Mouse (Mus musculus) hindbrain, embryonic 15.5 days (tissue): ENCODE results near the gene Sik3. TPM values are rescaled to one million over a fixed set of nuclear protein-coding genes. Genes with fewer than 3 reads are reported as not detected.

Experiments
- ATAC-seq: fragments of 200-750 bp; cut with Nextera tagmentation; 2 replicates; pipeline ENCODE4 v1.8.0; 2017; ENCODE audit warnings: low read depth, moderate number of reproducible peaks, moderate TSS enrichment; ENCODE audit not compliant: low FRiP score
- H3K27ac ChIP-seq: fragments of 300-500 bp; sonication (generic); replicated peaks from 2 replicates; pipeline ENCODE4 v1.5.1; 2015; ENCODE audit warnings: mild to moderate bottlenecking, inconsistent platforms
- H3K27me3 ChIP-seq: fragments of 300-500 bp; sonication (generic); 2 replicates; pipeline ENCODE4 v1.6.1; 2015; ENCODE audit warnings: control low read depth, inconsistent platforms
- H3K36me3 ChIP-seq: fragments of 300-500 bp; sonication (generic); 2 replicates; pipeline ENCODE4 v1.6.1; 2015; ENCODE audit warnings: control low read depth, inconsistent platforms
- H3K4me1 ChIP-seq: fragments of 300-500 bp; sonication (generic); replicated peaks from 2 replicates; pipeline ENCODE4 v1.6.1; 2015; ENCODE audit warnings: control low read depth, inconsistent platforms
- H3K4me2 ChIP-seq: fragments of 300-500 bp; sonication (generic); 2 replicates; pipeline ENCODE4 v1.6.1; 2015; ENCODE audit warnings: moderate library complexity, mild to moderate bottlenecking, inconsistent platforms
- H3K4me3 ChIP-seq: fragments of 300-500 bp; sonication (generic); 2 replicates; pipeline ENCODE4 v1.5.1; 2015; ENCODE audit warnings: mild to moderate bottlenecking, inconsistent platforms
- H3K9ac ChIP-seq: fragments of 300-500 bp; sonication (generic); 2 replicates; pipeline ENCODE4 v1.6.1; 2015; ENCODE audit warnings: inconsistent platforms
- H3K9me3 ChIP-seq: fragments of 300-500 bp; sonication (generic); 2 replicates; pipeline ENCODE4 v1.6.1; 2016; ENCODE audit warnings: control low read depth, inconsistent platforms
- WGBS: fragments of 180-500 bp; shearing (Covaris S2); methylation state at CpG from one replicate; pipeline ENCODE4 v1.1.7; 2015; 5-methylcytosine and 5-hydroxymethylcytosine counted together
- polyA plus RNA-seq: library from polyadenylated mRNA; unstranded; fragments of >200 nt; fragmentation: Nextera tagmentation; extraction: Ambion mirVana; gene quantifications from 2 replicates; pipeline ENCODE4 v1.2.1, GENCODE M21; 2015

Sik3 gene
- polyA plus RNA-seq, 1 experiment from 2014 or later, result 12.6 TPM

DNA sequence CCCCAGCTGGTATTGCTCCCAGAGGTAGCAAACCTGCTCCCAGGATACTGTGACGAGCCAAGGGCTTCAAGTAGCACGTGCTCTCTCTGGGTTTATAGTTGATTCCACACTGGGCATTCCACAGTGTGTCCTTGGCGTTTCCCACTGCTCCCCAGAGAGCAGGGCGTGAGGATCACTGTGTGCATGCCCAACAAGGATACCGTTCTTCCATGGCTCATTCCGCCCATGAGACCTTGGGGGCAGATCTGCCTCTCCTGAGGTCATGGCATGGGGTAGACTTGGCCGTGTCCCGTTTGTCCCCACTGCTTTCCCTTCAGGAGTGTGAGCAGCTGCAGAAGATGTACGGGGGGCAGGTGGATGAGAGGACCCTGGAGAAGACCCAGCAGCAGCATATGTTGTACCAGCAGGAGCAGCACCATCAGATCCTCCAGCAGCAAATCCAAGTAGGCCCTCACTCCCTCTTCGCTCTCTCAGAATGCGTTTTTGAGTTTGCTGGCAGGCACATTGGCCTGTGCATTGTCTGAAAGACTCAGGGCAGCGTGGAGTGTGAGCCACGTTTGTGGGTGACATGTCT, 195.9 kb downstream of the Sik3 start:
- no peaks in the 10 kb centered on the region for H3K27me3 ChIP-seq
- no peak overlapping the region for H3K9ac ChIP-seq
- no peak overlapping the region for H3K27ac ChIP-seq
- no peaks in the 10 kb centered on the region for H3K4me1 ChIP-seq
- ATAC-seq, result no peak
- no peaks in the 10 kb centered on the region for H3K9me3 ChIP-seq
- 82% methylated on average over 13 of the region's 13 CpGs for WGBS
- H3K4me3 ChIP-seq, result no peak overlapping the region
- no peak overlapping the region for H3K4me2 ChIP-seq
- H3K36me3 ChIP-seq, result peaks cover 42% of the 10 kb centered on the region

- H3K9me3 ChIP-seq, result no peaks in the 10 kb centered on the region
- H3K27ac ChIP-seq, result no peak overlapping the region
- WGBS, result 95% methylated on average over 12 of the region's 12 CpGs
- H3K27me3 ChIP-seq, result no peaks in the 10 kb centered on the region
- H3K9ac ChIP-seq, result no peak overlapping the region
- no peak overlapping the region for H3K4me2 ChIP-seq
- H3K4me3 ChIP-seq, result no peak overlapping the region
- peaks cover 32% of the 10 kb centered on the region for H3K36me3 ChIP-seq
- no peaks in the 10 kb centered on the region for H3K4me1 ChIP-seq
- no peak for ATAC-seq
Measured at GRCm38 (mm10) chr9:46210473-46210872, 197.9 kb downstream of the Sik3 start.

GRCm38 (mm10) chr9:46214276-46214675, 201.7 kb downstream of the Sik3 start:
- Histone ChIP-seq H3K4me2 (no peak overlapping the region), H3K36me3 (peaks cover 17% of the 10 kb centered on the region), H3K9ac (no peak overlapping the region), H3K27me3 (no peaks in the 10 kb centered on the region), H3K4me3 (no peak overlapping the region), H3K27ac (no peak overlapping the region), H3K9me3 (no peaks in the 10 kb centered on the region), H3K4me1 (no peaks in the 10 kb centered on the region)
- ATAC-seq, result no peak
- WGBS, result 88% methylated on average over 4 of the region's 4 CpGs

- H3K27ac ChIP-seq, result no peak overlapping the region
- H3K4me3 ChIP-seq, result no peak overlapping the region
- H3K4me2 ChIP-seq, result no peak overlapping the region
- peaks cover 13% of the 10 kb centered on the region for H3K36me3 ChIP-seq
- WGBS, result 94% methylated on average over 10 of the region's 10 CpGs
- ATAC-seq, result no peak
- H3K9ac ChIP-seq, result no peak overlapping the region
- no peaks in the 10 kb centered on the region for H3K4me1 ChIP-seq
- no peaks in the 10 kb centered on the region for H3K27me3 ChIP-seq
- H3K9me3 ChIP-seq, result no peaks in the 10 kb centered on the region
Measured at GRCm38 (mm10) chr9:46214946-46215337, 202.3 kb downstream of the Sik3 start.

DNA sequence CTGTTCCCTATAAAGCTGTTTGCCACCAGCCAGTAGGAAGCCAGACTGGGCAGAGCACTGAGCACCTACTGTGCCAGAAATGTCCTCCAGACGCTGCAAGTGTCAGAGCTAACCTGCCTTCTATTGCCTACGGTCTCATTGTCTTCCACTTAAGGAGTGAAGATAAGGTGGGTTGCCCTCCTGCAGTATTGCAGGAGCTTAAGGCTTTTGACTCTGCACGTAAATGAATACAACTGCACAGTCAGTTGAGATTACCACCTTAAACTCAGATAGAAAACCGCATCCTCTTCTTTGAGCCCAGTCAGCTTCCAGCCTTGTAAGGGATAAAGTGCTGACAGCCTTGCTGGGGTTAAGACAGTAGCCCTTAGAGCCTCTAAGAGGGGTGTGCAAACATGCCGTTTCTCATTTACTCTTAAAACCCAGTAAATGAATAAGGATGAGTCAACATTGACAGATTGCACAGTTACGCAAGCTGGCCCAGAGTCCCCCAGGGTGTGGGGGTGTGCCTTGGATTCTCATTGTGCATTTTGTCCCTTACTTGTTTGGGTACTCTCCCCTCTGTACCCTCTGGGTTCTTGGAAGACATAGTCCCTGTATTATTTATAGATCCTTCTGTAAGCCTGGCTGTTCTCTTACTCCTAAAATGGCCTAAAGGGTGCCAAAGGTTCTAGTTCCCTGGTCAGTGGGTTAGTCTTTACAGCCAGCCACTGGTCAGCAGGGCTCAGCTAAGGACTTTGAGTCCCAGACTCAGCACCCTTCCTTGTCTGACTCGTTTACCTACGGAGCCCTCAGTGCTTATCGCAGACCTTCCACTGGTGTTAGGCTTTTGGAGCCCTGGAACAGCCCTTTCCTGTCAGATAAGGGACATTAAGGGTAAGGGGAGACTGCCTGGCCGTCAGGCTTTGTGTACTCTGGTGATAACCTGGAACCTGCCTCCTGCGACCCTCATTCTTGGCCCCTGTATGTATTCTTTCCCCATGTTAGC, 203.0 kb downstream of the Sik3 start:
- no peaks in the 10 kb centered on the region for H3K9me3 ChIP-seq
- H3K27ac ChIP-seq, result no peak overlapping the region
- no peaks in the 10 kb centered on the region for H3K27me3 ChIP-seq
- peaks cover 13% of the 10 kb centered on the region for H3K36me3 ChIP-seq
- no peak for ATAC-seq
- H3K4me1 ChIP-seq, result no peaks in the 10 kb centered on the region
- H3K4me3 ChIP-seq, result no peak overlapping the region
- no peak overlapping the region for H3K9ac ChIP-seq
- WGBS, result 85% methylated on average over 11 of the region's 11 CpGs
- no peak overlapping the region for H3K4me2 ChIP-seq

GRCm38 (mm10) chr9:46216744-46217470, 204.3 kb downstream of the Sik3 start:
- no peaks in the 10 kb centered on the region for H3K4me1 ChIP-seq
- H3K9me3 ChIP-seq, result no peaks in the 10 kb centered on the region
- no peaks in the 10 kb centered on the region for H3K27me3 ChIP-seq
- H3K9ac ChIP-seq, result no peak overlapping the region
- H3K27ac ChIP-seq, result no peak overlapping the region
- ATAC-seq, result no peak
- WGBS, result 97% methylated on average over 13 of the region's 13 CpGs
- peaks cover 21% of the 10 kb centered on the region for H3K36me3 ChIP-seq
- H3K4me2 ChIP-seq, result no peak overlapping the region
- no peak overlapping the region for H3K4me3 ChIP-seq

DNA sequence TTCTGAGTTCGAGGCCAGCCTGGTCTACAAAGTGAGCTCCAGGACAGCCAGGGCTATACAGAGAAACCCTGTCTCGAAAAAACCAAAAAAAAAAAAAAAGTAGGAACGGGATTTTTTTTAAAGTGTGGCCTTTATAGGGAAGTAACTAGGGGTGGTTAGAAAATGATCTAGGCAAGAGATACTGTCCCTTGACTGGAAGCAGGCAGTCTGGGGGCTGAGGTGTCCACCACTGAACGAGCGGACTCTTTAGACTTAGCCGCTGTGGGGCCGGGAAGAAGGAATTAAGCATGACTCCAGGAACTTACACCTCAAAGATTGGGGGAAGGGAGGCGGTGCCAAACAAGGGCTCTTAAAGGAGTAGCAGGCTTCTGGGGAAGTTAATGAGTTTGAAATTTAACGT, 205.6 kb downstream of the Sik3 start:
- H3K4me3 ChIP-seq, result no peak overlapping the region
- no peak overlapping the region for H3K4me2 ChIP-seq
- no peak overlapping the region for H3K27ac ChIP-seq
- H3K27me3 ChIP-seq, result no peaks in the 10 kb centered on the region
- no peaks in the 10 kb centered on the region for H3K9me3 ChIP-seq
- H3K36me3 ChIP-seq, result peaks cover 25% of the 10 kb centered on the region
- WGBS, result 92% methylated on average over 9 of the region's 9 CpGs
- ATAC-seq, result no peak
- no peak overlapping the region for H3K9ac ChIP-seq
- no peaks in the 10 kb centered on the region for H3K4me1 ChIP-seq

DNA sequence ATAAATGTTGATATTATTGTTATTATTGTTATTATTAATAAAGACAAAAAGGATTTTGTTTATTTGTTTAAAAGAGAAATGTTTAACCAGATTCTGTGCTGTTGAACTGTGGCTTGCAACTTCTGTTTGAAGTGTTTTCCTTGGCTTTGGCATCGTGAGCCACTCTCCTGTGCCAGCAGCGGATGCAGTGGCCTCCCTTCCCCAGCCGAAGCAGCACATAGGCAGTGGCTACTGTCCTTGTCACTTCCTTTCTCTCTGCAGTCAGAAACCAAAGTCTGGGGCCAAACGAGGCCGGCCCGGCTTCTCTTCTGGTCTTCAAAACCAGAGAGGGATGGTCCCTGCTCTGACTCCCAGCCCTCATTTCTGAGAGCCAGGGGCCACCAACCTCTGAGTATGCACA, 210.5 kb downstream of the Sik3 start:
- H3K9ac ChIP-seq, result no peak overlapping the region
- WGBS, result 85% methylated on average over 6 of the region's 6 CpGs
- ATAC-seq, result no peak

DNA sequence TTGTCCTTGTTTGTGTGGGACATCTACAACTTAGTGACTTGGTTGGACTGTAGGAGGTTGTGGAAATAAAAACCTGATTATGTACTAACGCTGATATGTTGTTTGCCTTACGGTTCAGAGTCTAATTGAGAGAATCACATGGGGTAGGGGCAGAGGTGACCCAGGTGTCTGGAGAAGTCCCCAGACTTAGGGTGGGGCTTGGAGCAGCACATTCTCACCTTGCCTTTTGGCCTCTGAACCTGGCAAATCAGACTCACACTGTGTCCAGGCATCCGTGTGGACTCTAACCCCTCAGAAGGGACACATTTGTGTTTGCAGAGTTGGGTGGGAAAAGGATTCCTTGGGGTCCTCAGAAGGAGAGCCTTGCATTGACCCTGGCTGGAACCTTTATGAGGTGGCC, 211.5 kb downstream of the Sik3 start:
- peaks cover 25% of the 10 kb centered on the region for H3K36me3 ChIP-seq
- ATAC-seq, result no peak
- WGBS, result 91% methylated on average over 3 of the region's 3 CpGs
- H3K9me3 ChIP-seq, result no peaks in the 10 kb centered on the region
- H3K4me2 ChIP-seq, result no peak overlapping the region
- no peak overlapping the region for H3K9ac ChIP-seq
- H3K4me1 ChIP-seq, result no peaks in the 10 kb centered on the region
- H3K4me3 ChIP-seq, result no peak overlapping the region
- H3K27me3 ChIP-seq, result no peaks in the 10 kb centered on the region
- no peak overlapping the region for H3K27ac ChIP-seq

More for the DNA sequence above, 210.5 kb downstream of the Sik3 start:
- H3K27ac ChIP-seq, result no peak overlapping the region
- no peak overlapping the region for H3K4me3 ChIP-seq
- H3K4me2 ChIP-seq, result no peak overlapping the region
- H3K36me3 ChIP-seq, result peaks cover 25% of the 10 kb centered on the region
- H3K9me3 ChIP-seq, result no peaks in the 10 kb centered on the region
- no peaks in the 10 kb centered on the region for H3K27me3 ChIP-seq
- no peaks in the 10 kb centered on the region for H3K4me1 ChIP-seq

DNA sequence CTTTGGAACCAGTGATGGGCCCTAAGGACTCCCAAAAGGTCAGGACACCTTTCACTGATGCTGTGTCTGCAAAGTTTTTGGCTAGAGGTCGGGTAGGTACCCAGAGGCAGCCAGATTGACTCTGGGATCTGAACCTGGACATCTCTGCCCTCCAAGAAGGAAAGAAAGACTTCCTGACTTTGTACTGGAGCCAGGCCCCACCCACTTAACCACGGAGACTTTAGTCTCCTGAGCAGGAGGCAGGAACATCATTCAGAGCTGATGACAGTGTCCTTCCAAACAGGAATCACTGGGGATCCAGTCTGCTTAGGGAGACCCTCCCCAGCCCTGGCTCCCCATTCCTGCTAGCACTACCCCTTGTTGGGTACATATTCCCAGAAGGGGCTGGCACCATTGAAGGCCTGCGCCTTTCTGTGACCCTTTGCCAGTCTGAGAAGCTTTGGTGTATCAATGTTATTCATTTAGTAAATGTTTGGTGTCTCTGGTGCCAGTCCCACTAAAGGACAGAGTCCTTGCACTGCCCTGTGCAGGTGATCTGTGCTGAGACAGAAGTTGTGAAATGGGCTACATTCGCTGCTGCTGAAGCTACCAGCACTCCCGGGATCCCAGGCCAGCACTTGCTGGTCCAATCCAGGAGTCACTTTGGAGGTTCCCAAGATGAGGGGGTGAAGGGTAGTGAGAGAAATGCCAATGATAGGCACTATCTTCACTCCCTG, 212.5 kb downstream of the Sik3 start:
- Histone ChIP-seq H3K4me1 (peaks cover 7% of the 10 kb centered on the region), H3K9ac (no peak overlapping the region), H3K4me2 (no peak overlapping the region), H3K27ac (no peak overlapping the region), H3K4me3 (no peak overlapping the region), H3K9me3 (no peaks in the 10 kb centered on the region), H3K36me3 (peaks cover 24% of the 10 kb centered on the region), H3K27me3 (no peaks in the 10 kb centered on the region)
- no peak for ATAC-seq
- 66% methylated on average over 5 of the region's 5 CpGs for WGBS

DNA sequence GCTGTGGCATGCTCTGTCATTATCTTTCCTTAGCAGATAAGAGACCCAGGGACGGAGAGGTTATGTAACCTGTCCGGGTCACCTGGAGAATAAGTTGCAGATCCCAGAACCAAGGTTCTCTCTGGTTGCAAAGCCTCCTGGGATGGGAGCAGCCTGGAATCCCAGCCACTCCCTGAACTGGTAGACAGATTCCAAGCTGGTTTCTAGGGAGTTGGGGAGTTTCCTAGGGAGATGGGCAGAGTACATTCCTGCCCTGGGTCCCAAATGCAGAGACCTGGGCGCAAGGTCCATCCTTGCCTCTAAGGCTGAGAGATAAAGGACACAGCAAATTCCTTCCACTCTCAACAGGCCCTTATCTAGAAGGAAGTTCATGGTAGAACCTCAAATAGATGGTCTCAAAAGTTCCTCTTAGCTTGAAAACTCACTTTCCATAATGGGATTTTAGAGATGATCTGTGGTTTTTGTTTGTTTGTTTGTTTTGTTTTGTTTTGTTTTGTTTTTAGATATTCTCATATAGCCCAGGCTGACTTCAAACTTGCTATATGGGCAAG, 214.5 kb downstream of the Sik3 start:
- WGBS, result 90% methylated on average over 3 of the region's 3 CpGs
- peaks cover 15% of the 10 kb centered on the region for H3K4me1 ChIP-seq

More for the DNA sequence above, 214.5 kb downstream of the Sik3 start:
- ATAC-seq, result no peak
- H3K4me3 ChIP-seq, result no peak overlapping the region
- H3K9me3 ChIP-seq, result no peaks in the 10 kb centered on the region
- peaks cover 5% of the 10 kb centered on the region for H3K36me3 ChIP-seq
- H3K4me2 ChIP-seq, result no peak overlapping the region
- no peak overlapping the region for H3K9ac ChIP-seq
- H3K27ac ChIP-seq, result no peak overlapping the region
- H3K27me3 ChIP-seq, result no peaks in the 10 kb centered on the region
